Mouse (Mus musculus) right cerebral cortex, postnatal 4 days (tissue): ENCODE measurements at regions not wholly inside any gene's neighbourhood (a gene's known extent, or its start where the extent isn't known, plus 50 kb on each side); places are given as distances from the start of the nearest gene placed in this dataset.

Source experiments
- DNase-seq: peaks from one replicate; pipeline ENCODE4 v3.0.0-alpha.2; 2022

DNA sequence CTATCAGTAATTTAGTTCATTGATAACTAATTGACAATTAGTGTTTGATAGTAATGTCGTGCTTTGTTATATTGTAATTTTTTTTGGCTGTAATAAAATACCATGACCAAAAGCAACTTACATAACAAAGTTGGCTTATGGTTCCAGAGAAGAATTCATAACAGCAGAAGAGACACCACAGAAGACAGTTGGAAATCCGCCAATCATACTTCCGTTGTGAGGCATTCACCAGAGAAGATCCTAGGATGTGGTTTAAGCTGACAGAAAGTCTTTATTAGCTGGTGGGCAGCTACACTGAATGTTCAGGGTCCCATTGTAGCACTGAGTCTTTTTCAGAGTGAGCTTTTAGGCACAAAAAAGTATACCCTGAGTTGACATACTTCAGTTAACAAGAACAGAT is 109.9 kb downstream of the Sec23a start:
- DNase-seq = no peak

DNA sequence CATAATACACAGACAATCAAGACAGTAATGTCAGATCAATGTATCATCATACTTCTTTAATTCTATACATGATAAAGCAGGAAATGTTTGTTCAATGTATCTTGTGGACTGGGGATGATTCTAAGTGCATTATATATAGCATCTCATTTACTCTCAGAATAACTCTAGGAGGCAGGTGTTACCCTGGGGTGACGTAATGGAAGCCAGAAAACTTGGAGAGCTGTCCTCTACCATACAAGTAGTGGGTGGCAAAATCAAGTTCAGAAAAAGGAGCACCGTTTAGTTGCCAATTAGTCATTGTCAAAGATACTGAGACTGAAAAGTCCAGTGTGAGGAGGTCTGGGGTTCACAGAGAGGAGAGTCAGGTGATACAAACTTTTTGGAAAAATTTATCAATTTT is 136.0 kb downstream of the Sec23a start:
- no peak for DNase-seq

DNA sequence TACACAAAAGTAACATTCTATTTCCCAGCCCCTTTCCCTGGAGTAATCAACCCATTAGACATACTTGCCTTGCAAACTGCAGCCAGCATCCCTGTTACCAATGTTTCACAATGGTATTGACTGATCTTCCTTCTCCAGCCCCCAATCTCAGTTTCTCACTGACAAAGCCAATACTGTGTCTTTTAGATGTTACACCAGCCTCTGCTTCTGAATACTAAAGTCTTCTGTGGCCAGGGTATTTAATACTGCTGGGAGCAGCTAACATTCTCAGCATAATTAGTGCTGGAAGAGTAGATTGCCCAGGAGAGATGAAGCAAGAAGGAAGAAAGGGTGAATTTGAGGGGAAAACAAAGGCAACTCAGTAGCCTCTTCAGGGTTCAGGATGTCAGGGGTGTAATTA is 139.4 kb downstream of the Sec23a start:
- DNase-seq = no peak

DNA sequence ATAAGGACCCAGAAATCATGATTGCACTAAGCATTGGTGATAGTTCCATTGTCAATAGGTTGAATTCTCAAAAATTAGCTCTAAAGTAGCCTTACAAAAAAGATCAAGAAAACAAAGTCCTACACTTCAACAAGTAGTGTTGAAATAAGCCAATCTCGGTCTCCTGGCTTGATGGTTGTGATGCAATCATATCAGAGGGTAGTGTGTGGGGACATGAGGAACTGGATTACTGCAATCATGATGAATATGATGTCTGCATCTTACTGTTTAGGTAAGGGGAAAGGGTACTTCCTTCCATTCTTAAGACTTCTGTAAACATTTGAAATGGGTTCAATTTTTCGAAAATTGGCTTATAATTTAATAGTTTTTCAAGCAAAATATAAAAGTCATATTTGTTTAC is 155.3 kb downstream of the Sec23a start:
- DNase-seq = no peak

DNA sequence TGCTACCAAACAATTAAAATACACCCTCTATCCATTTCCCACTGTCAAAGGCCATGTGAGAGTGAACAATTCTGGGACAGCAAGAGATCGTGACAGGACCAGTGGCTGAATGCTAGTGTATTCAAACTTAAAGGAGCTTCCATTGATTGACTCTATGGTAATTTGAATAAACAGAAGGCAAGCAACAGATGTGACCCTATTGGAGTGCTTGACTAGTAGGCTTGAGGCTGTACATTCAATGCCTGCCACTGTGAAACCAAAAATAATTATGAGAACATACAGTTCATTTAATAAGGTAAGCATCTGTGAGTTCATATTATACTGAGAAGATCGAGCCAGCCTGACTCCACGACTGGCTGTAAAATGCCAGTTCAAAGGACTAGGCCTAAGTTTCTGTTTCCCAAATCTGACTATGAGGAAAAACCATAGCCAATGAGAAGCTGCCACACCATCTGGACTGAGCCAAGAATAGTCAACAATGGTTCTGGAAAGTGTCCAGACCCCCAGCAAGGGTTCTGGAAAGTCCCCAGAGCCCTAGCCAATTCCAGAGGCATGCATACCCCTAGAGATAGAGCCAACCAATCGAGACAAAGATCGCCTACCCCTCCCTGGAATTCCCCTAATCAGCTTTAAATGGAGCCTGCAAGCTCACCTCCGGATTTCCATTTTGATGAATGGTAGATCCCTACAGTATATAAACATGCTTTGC is 160.0 kb downstream of the Sec23a start:
- no peak for DNase-seq

DNA sequence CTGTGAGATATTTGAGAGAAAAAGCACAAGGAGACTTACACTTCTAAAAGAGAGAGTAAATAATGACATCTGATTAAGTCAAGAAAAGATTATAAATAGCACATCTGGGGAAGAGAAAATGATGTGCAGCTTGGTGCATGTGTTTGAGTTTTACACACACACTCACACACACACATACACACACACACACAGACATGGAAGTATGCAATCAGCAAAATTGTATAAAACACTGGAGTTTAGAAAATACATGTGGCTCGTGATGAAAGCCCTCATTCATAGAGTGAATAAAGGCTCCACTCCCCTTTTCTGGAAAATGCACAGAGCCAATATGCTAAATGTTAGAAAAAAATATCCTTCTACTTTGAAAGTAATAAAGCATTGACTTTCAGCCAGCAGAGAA is 182.2 kb downstream of the Sec23a start:
- DNase-seq = no peak

DNA sequence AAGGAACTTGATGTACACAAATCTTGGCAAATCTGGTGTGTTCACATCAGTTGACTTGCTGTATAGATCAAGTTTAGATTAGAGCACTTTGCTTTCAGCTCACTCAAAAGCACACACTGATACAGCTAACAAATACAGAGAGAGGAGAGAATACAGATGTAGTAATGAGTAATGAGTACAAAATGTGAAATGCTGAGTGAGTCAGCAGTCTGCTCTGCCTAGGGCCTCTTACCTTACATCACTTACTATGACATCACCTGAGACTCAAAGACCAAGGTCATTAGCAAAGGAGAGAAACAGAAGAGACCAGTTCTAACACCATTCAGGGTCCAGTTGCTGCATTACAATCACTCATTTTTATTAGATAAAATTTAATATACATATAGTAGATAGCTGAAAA is 184.0 kb downstream of the Sec23a start:
- no peak for DNase-seq

DNA sequence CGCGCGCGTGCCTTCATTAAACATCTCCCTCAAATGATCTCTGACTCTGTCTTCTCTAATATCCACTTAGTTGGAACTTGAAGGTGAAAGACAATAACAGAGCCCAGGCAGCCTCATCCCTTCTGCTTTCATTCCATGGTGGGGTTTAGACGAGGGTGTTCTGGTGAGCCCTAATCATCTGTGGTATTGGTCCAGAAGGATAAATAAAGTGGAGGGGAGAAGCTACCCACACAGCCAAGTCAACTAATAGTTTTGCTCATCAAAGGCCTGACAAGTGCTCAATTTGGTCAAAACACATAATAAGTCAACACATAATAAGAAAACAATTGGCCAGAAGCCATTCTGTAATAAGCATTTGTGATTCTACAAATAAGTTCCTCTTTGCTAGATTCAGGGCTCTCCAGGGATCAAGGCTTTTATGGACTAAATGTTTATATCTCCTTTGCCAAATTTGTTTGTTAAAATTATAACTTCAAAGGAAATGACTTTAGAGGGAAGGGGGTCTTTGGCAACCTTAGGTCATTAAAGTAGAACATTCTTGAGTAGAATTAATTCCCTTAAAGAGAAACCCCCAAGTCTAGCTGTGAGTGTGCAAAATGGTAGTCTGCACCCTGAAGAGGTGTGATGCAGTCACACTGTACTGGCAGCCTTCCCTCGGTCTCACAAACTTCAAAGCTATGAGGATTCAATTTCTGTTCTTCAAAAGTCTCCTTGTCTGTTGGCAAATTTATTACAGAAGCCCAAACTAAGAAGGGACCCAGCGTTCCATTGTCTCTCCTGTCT is 186.5 kb downstream of the Sec23a start:
- DNase-seq = no peak

DNA sequence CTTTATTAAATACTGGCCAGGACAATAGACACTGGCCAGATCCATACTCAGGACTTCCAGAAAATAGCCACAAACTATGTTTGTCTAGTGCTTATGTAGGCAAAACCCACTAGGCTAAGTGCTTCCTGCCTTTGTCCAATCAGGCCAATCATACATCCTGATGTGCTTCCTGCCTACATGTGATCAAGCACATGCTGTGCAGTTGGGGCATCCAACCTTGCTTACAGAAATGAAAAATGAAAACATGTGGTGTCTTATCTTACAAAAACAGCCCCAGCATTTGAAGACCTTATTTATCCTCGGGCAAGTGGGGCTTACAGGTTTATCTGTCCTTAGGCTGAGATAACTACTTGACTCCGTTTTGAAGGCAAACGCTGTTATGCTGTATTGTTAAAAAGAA is 188.8 kb downstream of the Sec23a start:
- DNase-seq = no peak

DNA sequence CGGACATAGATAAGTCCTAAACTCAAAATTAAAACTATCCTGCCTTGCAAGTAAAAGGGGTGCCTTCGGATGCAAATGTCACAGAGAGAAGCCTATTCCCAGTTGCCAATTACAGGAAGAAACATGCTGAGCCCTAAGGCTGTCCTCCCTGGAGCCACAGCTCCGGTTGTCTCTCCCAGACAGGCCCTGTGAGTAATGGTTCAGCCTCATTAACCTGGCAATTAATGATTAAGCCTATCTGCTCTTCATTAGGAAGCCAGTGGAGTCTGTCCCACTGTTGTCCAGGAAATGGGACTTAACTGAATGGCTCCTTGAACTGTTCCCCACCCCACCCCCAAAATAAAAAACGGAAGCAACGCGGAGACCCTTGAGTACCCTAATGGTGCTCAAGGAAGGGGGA is 207.7 kb downstream of the Sec23a start:
- DNase-seq = no peak

DNA sequence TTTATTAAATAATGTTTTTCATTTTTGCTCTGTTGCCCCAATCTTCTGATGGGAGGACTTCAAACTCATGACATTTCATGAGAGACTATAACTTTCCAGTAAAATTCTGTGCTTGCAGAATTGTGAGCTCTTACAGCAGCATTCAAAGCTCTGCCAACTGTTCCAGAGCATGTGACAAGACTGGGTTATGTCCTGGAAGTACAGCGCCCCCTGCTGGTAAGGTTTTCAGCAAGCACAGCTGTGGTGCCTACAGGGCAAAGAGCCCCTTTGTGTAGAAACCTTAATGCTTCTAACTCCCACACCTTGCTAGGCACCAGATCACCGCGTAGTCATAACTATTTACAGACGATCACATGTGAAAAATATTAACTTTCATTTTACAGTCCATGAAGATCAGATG is 209.4 kb downstream of the Sec23a start:
- DNase-seq = peak; percentile 88
